Mouse (Mus musculus): ENCODE measurements around the gene Slc28a1. TPM values are rescaled to one million over a fixed set of nuclear protein-coding genes. Genes with fewer than 3 reads are reported as not detected.
A peak's percentile ranks its signal among the peaks of the same experiment; 100 is the strongest.
"Not testable (repeated sequence)": the region's sequence is repeated elsewhere in the genome, so short reads cannot be mapped to it uniquely, and the experiment has no call there.

Slc28a1 gene
- total RNA-seq, 2 experiments from 2014 or later: not detected

DNA sequence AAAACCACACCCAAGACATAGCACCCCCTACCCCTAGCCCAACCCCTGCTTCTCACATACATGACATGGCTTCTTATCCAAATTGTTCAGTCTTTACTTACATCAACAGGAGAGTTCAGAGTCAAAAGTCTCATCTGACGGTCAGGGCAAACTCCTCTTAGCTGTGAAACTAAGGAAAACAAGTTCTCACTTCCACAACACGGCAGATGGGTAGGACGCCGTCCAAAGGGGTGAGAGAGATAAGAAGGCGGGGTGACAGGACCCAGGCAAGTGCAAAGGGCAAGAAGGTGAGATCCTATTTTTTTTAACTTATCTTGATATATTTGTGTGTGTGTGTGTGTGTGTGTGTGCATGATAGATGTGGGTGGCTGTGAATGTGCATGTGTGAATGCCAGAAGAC lies 9.0 kb downstream of the Slc28a1 start:
- no peak for ATAC-seq (replicated peaks; ENCODE audit: poor library complexity)

GRCm38 (mm10) chr7:81124773-81125172 lies 10.2 kb downstream of the Slc28a1 start:
- no peak for ATAC-seq (replicated peaks; ENCODE audit: poor library complexity)

- no peak for ATAC-seq (replicated peaks; ENCODE audit: poor library complexity)
These were observed 10.9 kb downstream of the Slc28a1 start for GRCm38 (mm10) chr7:81125215-81126175.

DNA sequence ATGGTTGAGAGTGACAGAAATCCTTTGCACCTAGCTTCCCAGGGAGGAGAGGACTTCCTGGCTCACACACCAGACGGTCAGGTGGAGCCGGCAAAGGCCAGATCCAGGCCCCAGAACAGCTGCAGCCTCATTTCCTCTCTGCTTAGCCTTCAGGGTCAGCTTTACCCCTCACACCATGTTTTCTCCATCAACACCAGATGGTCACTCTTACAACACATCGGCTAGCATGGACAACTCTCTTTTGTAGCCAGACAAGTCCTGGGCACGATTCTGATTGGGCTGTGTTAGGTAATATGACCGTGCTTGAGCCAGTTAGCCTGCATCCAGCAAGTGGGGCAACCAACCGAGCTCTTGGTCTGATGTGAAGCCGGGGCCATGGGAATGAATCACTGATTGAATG lies 17.3 kb downstream of the Slc28a1 start:
- no peak for ATAC-seq (replicated peaks; ENCODE audit: poor library complexity)

- ATAC-seq (replicated peaks; ENCODE audit: poor library complexity): no peak
These were observed 18.3 kb downstream of the Slc28a1 start for GRCm38 (mm10) chr7:81132851-81133279.

DNA sequence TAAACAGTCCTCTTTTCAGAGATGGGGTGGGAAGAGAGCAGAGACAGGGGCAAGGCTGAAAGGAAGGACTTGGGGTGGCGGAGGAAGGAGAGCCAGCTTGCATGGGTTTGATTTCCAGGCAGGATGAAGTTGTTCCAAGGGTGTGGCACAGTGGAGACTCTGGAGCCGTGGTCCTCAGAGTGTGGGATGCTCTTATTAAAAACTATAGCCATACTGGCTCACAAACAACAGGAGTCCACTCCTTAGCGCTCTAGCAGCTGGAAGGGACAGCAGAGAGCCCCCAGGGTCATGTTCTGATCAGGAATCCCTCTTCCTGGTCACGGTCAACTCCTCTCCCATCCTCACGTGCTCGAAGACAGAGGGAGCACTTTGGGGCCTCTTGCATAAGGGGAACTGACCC lies 18.8 kb downstream of the Slc28a1 start:
- ATAC-seq (replicated peaks; ENCODE audit: poor library complexity): no peak

- no peak for ATAC-seq (replicated peaks; ENCODE audit: poor library complexity)
These were observed 19.3 kb downstream of the Slc28a1 start for GRCm38 (mm10) chr7:81133941-81134340.

DNA sequence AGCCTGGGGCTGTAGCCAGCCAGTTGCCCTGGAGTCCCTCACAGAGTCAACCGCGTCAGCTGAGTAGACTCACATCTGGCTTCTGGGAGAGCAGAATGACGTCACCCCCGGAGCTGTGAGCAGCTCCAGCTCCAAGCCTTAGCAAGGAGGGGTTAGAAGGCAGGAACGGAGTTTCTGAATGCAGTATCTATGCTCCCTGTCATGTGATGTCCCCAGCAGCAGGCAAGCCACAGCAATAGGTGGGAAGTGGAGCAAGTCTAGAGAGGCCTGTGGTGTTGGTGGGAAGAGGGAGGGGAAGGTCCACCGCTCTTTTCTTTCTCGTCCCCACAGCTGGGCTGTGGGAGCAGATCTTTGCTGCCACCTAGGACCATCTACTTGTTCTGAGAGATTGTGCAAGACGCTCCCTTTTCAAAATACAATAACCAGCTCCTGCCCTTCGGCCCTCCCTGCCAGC lies 20.0 kb downstream of the Slc28a1 start:
- ATAC-seq (replicated peaks; ENCODE audit: poor library complexity): peak; percentile 67

DNA sequence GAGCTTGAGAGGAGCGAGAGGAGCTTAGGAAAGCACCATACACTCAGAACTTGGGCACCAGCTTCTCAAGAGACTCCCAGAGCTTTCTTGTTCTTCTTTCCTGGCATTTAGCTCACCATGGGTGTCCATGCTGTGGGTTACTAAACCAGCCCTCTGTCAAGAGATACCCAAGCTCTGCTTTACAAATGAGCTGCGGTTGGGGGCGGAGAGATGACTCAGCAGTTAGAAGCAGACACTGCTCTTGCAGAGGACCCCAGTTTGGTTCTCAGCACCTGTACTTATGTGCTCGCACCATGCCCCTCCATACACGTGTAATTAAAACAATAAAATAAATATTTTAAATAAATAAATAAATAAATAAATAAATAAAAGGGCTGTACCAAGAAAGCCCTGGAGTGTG lies 22.7 kb downstream of the Slc28a1 start:
- ATAC-seq (replicated peaks; ENCODE audit: poor library complexity): no peak

- no peak for ATAC-seq (replicated peaks; ENCODE audit: poor library complexity)
These were observed 24.5 kb downstream of the Slc28a1 start for GRCm38 (mm10) chr7:81139100-81139499.

DNA sequence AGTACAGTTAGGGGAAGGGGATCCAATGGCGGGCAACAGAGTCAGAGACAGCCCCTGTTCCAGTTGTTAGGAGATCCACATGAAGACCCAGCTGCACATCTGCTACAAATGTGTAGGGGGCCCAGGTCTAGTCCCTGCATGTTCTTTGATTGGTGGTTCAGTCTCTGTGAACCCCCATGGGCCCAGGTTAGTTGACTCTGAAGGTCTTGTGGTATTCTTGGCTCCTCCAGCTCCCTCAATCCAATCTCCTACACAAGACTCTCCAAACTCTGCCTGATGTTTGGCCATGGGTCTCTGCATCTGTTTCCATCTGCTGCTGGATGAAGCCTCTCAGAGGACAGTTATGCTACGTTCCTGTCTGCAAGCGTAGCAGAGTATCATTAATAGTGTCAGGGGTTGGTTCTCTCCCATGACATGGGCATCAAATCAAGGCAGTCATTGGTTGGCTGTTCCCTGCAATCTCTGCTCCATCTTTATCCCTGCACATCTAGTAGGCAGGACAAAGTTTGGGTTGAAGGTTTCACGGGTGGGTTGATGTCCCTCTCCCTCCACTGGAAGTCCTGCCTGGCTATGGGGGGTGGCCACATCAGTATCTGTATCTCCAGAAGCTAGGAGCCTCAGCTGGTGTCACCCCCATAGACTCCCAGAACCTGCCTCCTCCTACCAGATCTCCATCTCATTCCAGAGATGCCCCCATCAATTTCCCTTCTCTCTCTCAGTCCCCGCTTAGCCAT lies 25.2 kb downstream of the Slc28a1 start:
- no peak for ATAC-seq (replicated peaks; ENCODE audit: poor library complexity)

DNA sequence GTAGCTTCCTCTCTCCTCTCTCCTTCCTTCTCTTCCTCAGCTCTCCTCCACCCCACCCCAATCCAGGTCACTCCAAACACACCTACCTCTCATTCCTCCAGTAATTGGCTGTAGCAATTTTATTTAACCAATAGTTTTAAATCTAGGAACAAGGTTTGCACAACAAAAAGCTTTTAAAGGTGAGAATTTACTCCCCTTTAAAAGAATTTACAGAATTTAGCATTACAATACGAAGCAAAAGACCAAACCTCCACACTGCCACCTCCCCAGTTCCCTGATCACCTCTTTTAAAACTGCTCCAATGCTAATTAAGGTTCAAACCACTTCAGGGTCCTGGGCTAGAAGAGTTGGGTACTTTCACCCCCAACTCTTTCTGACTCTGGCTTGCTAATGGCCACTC lies 26.9 kb downstream of the Slc28a1 start:
- ATAC-seq (replicated peaks; ENCODE audit: poor library complexity): no peak

- ATAC-seq (replicated peaks; ENCODE audit: poor library complexity): not testable (repeated sequence)
These were observed 28.5 kb downstream of the Slc28a1 start for GRCm38 (mm10) chr7:81143056-81143455.

DNA sequence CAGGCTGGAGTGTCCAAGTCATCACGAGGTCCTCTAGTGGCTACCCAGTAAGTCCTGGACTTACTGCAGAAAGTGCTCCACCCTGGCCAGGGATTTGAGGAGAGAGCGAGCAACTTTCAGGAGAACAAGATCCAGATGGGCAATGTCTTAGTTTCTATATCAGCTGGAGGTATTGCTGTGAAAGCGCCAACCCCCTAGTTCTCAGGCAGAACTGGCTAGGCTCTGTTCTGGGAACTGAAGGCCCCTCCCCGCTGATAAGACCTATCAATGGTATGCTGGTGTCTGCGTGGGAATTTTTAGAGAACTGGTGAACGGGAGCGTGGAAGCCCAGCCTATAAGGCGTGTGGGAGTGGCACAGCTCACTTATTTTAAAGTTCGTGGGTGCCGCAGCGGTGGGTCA lies 35.2 kb downstream of the Slc28a1 start:
- 0 out of 2 replicates have a peak, but pooled peaks have one; percentile 23 for ATAC-seq (replicated peaks; ENCODE audit: poor library complexity)

GRCm38 (mm10) chr7:81151216-81151615 lies 36.6 kb downstream of the Slc28a1 start:
- ATAC-seq (replicated peaks; ENCODE audit: poor library complexity): no peak

GRCm38 (mm10) chr7:81152306-81152705 lies 37.7 kb downstream of the Slc28a1 start:
- no peak for ATAC-seq (replicated peaks; ENCODE audit: poor library complexity)

GRCm38 (mm10) chr7:81152826-81153225 lies 38.2 kb downstream of the Slc28a1 start:
- ATAC-seq (replicated peaks; ENCODE audit: poor library complexity): no peak

- no peak for ATAC-seq (replicated peaks; ENCODE audit: poor library complexity)
These were observed 38.7 kb downstream of the Slc28a1 start for GRCm38 (mm10) chr7:81153327-81153726.

GRCm38 (mm10) chr7:81154244-81154643 lies 39.6 kb downstream of the Slc28a1 start:
- not testable (repeated sequence) for ATAC-seq (replicated peaks; ENCODE audit: poor library complexity)

DNA sequence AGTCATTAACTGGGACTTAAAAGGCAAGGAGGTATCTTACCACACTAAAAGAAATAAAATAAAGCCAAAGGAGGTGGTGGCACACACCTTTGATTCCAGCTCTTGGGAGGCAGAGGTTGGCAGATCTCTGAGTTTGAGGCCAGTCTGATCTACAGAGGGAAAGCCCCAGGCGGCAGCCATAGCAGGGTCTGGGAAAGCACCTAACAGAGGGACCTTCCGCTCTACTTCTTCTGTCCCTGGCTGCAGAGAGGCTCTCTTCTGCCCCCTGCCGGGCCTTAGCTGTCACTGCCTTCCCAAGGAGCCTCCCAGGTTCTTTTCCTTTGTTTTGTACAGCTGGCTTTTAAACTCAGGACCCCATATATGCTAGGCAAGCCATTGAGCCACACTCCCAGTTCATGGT lies 40.4 kb downstream of the Slc28a1 start:
- peak; percentile 98 for ATAC-seq (replicated peaks; ENCODE audit: poor library complexity)

DNA sequence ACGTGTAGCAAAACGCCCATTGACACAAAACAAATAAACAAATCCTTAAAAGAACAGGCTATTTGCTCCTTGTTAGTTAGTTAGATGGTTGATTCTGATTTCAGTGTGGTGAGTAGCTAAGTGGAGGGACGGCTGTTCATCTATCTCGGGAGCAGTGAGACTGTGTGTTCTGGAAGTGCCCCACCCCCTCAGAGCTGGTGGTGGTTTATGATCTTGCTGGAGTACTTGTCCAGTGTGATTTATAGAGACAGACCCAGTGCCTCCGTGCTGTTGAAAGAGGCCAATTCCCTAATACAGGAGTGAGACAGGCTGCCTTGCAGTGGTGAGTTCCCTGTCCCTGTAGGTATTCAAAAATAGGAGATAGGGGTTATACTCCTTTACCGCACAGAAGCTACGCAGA lies 44.3 kb downstream of the Slc28a1 start:
- ATAC-seq (replicated peaks; ENCODE audit: poor library complexity): no peak

DNA sequence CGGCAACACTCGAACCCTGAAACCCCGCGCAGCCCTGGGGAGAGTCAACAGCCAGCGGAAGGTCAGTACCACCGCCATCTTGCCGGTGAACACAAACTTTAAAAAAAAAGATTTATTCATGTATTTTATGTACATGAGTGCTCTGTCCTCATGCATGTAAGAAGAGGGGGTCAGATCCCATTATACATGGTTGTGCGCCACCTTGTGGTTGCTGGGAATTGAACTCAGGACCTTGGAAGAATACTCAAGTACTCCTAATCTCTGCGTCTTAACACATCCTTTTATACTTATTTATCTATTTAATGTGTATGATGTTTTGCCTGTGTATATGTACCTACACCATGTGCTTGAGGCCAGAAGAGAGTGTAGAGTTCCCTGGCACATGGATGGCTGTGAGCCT lies 47.1 kb downstream of the Slc28a1 start:
- ATAC-seq (replicated peaks; ENCODE audit: poor library complexity): peak; percentile 44; the same call in 1 of the 2 replicates
